Mouse (Mus musculus) ES-Bruce4 (cell line): ENCODE measurements at regions not wholly inside any gene's neighbourhood (a gene's known extent, or its start where the extent isn't known, plus 50 kb on each side); places are given as distances from the start of the nearest gene placed in this dataset.

Source experiments
- CTCF ChIP-seq: IDR thresholded peaks from one replicate; pipeline ENCODE4 v1.8.1; 2011; ENCODE audit warnings: low read depth, low read length
- EP300 ChIP-seq: IDR thresholded peaks from 2 replicates; pipeline ENCODE4 v1.6.1; 2011; ENCODE audit warnings: low read depth, low read length; ENCODE audit not compliant: insufficient read depth
- POLR2A ChIP-seq: IDR thresholded peaks from one replicate; pipeline ENCODE4 v1.8.1; 2011; ENCODE audit warnings: low read length; ENCODE audit not compliant: insufficient read depth

GRCm38 (mm10) chr12:15698829-15699228 is 117.9 kb downstream of the Trib2 start:
- TF ChIP-seq CTCF: no peak
- TF ChIP-seq POLR2A: no peak
- no peak for TF ChIP-seq EP300
